Mouse (Mus musculus) embryonic fibroblast, embryonic 13.5 days (primary cell): ENCODE measurements around the gene Panx1.

ENCODE experiments used
- CTCF ChIP-seq: IDR thresholded peaks from 2 replicates; pipeline ENCODE4 v1.5.1; 2011; ENCODE audit warnings: mild to moderate bottlenecking, control low read depth, low read length, moderate library complexity, borderline replicate concordance; ENCODE audit not compliant: insufficient read depth
- POLR2A ChIP-seq: IDR thresholded peaks from 2 replicates; pipeline ENCODE4 v1.6.1; 2011; ENCODE audit warnings: low read depth, mild to moderate bottlenecking, control low read depth, low read length, moderate library complexity

- TF ChIP-seq POLR2A = no peak
- no peak for TF ChIP-seq CTCF
These were observed 24.1 kb downstream of the Panx1 start for GRCm38 (mm10) chr9:15021156-15021555.
